ENCODE assay signal across 11 mouse cellular contexts in the genomic region with DNA sequence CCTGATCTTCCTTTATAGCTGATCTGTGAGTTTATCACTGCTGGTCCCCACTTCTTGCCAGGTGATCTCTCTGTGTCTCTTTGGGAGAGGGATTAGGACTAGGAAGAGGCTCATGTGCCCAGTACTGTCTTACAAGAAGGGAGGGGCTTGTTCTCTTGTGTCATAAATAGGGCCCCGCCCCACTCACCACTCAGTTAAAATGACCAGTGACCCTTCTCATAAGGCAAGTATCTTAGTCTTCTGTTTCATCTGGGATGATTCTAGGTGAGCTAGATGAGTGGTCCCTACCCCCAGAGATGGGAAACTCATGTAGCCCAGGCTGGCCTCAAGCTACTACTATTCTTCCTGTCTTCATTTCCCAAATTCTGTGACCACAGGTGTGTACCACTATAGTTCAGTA. TPM values are rescaled to one million over a fixed set of nuclear protein-coding genes. Genes with fewer than 3 reads are reported as not detected.
DNase-seq lines count a peak whose midpoint lies in the region; ATAC-seq lines count a peak whose summit lies in the region.
"Had no signal": no experiment of that assay in that cellular context is flagged by ENCODE, and none has a peak within 500 bp of the region (broad histone marks: within the 10 kb centered on the region; RNA-seq: fewer than 3 reads in every experiment).

A gene (minus strand): TSS at position 101 of the 400 bp plus-strand sequence.

- WGBS in heart, embryonic 12.5 days = 75% methylated on average over 1 of the region's 1 CpGs

- DNase-seq in heart, adult 11 months = peak; percentile 70
- no peak for DNase-seq in urinary bladder, adult 2 months (ENCODE audit: low spot score)
- no peak for DNase-seq in urinary bladder, postnatal 25 days (ENCODE audit: low spot score)
- no peak for DNase-seq in heart, postnatal 10 days
- no peak for DNase-seq in layer of hippocampus, adult 11-12 months (ENCODE audit: low spot score)
- DNase-seq in frontal cortex, adult 2 months (ENCODE audit: extremely low spot score in 1 of 2, low spot score in 1 of 2) = no peak
- no peak for DNase-seq in liver
- DNase-seq: kidney, adult 8-10 months had no signal

- H3K9ac ChIP-seq in heart, embryonic 12.5 days = no peak within 1 kb of the TSS
- H3K9ac ChIP-seq: lung, embryonic 15.5 days had no signal

- H3K4me3 ChIP-seq in heart, embryonic 12.5 days = no peak within 1 kb of the TSS
- H3K4me3 ChIP-seq: erythroblast, embryonic 14.5 days; lung, embryonic 15.5 days had no signal

- intact Hi-C loops in heart, postnatal 10 days (cut with DNase I) = loop anchor here (5.0 kb wide), 1 partner anchor 161 kb away; a partner anchor contains a TSS

- H3K9me3 ChIP-seq in heart, embryonic 12.5 days (replicated peaks) = no peaks in the 10 kb centered on the region
- H3K9me3 ChIP-seq: lung, embryonic 15.5 days had no signal

- H3K27me3 ChIP-seq in heart, embryonic 12.5 days (replicated peaks) = no peaks in the 10 kb centered on the region
- H3K27me3 ChIP-seq: lung, embryonic 15.5 days had no signal

- peaks cover 22% of the 10 kb centered on the region for H3K4me1 ChIP-seq in heart, embryonic 12.5 days (replicated peaks)

- no peak within 1 kb of the TSS for H3K4me2 ChIP-seq in heart, embryonic 12.5 days
- H3K4me2 ChIP-seq: lung, embryonic 15.5 days had no signal

- H3K27ac ChIP-seq in heart, embryonic 12.5 days (ENCODE audit: poor library complexity, severe bottlenecking) = no peak within 1 kb of the TSS
- H3K27ac ChIP-seq: lung, embryonic 15.5 days had no signal

- H3K36me3 ChIP-seq in heart, embryonic 12.5 days = no peaks in the 10 kb centered on the region
- H3K36me3 ChIP-seq: lung, embryonic 15.5 days had no signal

- no peak for ATAC-seq in heart, embryonic 12.5 days (ENCODE audit: insufficient number of reproducible peaks, low FRiP score)

RNA-seq across cellular contexts. Expression of the gene that starts here (rescaled TPM):
- 4.1 and 5.9 TPM in 2 replicates for polyA plus RNA-seq in heart, embryonic 12.5 days (2016; fragmentation: Nextera tagmentation; extraction: Ambion mirVana)
- 24.8 and 25.1 TPM in 2 replicates for polyA plus RNA-seq in urinary bladder, adult 2 months (2012; rRNA removed)
- 10 to 100 TPM; 50.2 to 67.2 TPM for total RNA-seq in heart, postnatal 10 days (2021)
- 9.9 and 12.5 TPM in 2 replicates for polyA plus RNA-seq in frontal cortex, adult 2 months (2012; rRNA removed)
